Mouse (Mus musculus) liver, postnatal 0 days (tissue): ENCODE results near the gene Fas.

Source experiments
- CTCF ChIP-seq: sonication (generic); IDR thresholded peaks from 2 replicates; pipeline ENCODE4 v1.5.1; 2016; ENCODE audit warnings: antibody characterized with exemption, low read depth
- EP300 ChIP-seq: IDR thresholded peaks from 2 replicates; pipeline ENCODE4 v1.6.1; 2016; ENCODE audit warnings: antibody characterized with exemption, low read depth, mild to moderate bottlenecking

DNA sequence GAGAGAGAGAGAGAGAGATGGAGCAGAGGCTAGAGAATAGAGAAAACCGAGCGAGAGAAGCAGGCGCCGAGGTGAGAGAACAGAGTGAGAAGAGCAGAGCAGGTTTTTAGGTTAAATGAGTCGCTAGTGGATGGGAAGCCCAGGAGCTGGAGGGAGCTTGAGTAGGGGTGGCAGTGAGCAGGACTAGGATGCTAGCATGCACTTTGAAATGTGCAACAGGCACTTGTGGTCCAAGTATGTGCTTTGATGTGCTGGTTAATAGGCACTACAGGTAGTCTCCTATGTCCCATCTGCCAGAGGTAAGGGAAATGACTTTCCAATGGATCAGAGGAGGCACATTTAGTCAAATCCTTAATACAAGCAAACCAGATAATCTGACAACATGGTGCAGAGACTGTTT is 1.5 kb downstream of the Fas start:
- no peak for TF ChIP-seq EP300
- TF ChIP-seq CTCF: no peak
